Mouse (Mus musculus) lung, adult 2 months (tissue): Measurements from ENCODE around the gene Nup43. TPM values are rescaled to one million over a fixed set of nuclear protein-coding genes. Genes with fewer than 3 reads are reported as not detected.

Experiments
- DNase-seq: peaks from one replicate; pipeline ENCODE4 v3.0.0; 2022
- H3K4me1 ChIP-seq: fragments of 200-500 bp; 2 replicates; pipeline ENCODE4 v1.6.1; 2011; ENCODE audit warnings: low read length; ENCODE audit not compliant: control insufficient read depth, insufficient read depth
- H3K4me3 ChIP-seq: fragments of 200-500 bp; replicated peaks from 2 replicates; pipeline ENCODE3; 2011; ENCODE audit warnings: low read depth, mild to moderate bottlenecking, control low read depth, low read length; ENCODE audit errors: extremely low read depth
- CTCF ChIP-seq: fragments of 200-500 bp; IDR thresholded peaks from 2 replicates; pipeline ENCODE4 v1.5.1; 2011; ENCODE audit warnings: mild to moderate bottlenecking, low read length, control low read depth; ENCODE audit not compliant: insufficient read depth
- POLR2A ChIP-seq: fragments of 200-500 bp; IDR thresholded peaks from 2 replicates; pipeline ENCODE4 v1.6.1; 2011; ENCODE audit warnings: low read depth, mild to moderate bottlenecking, control low read depth, low read length, borderline replicate concordance; ENCODE audit errors: extremely low read depth
- WGBS: fragments of 180-500 bp; shearing (Covaris S2); methylation state at CpG from one replicate; pipeline ENCODE4 v1.1.7; 2018; 5-methylcytosine and 5-hydroxymethylcytosine counted together
- polyA plus RNA-seq: library from polyadenylated mRNA; depleted of rRNA; stranded (reverse); fragments of >200 nt; gene quantifications from 2 replicates; pipeline ENCODE4 v1.2.3, GENCODE M21; 2012

Nup43 gene
- polyA plus RNA-seq, 1 experiment, result 4.3 TPM

- under 1% methylated on average over 60 of the region's 64 CpGs for WGBS
- peaks cover 9% of the 10 kb centered on the region; the same call in 1 of the 2 replicates for H3K4me1 ChIP-seq
- H3K4me3 ChIP-seq, result peak overlapping the region; percentile 99
- DNase-seq, result peak; percentile 77
- TF ChIP-seq POLR2A (no peak), CTCF (no peak)
These were observed 14.2 kb downstream of the Nup43 start for GRCm38 (mm10) chr10:7681343-7682025.

GRCm38 (mm10) chr10:7682249-7682648 lies 14.9 kb downstream of the Nup43 start:
- TF ChIP-seq CTCF (no peak), POLR2A (no peak)
- H3K4me1 ChIP-seq, result peaks cover 9% of the 10 kb centered on the region; the same call in 1 of the 2 replicates
- no peak for DNase-seq
- 26% methylated on average over 3 of the region's 3 CpGs for WGBS
- H3K4me3 ChIP-seq, result no peak overlapping the region

GRCm38 (mm10) chr10:7686902-7687301 lies 19.6 kb downstream of the Nup43 start:
- WGBS, result 81% methylated on average over 6 of the region's 6 CpGs
- TF ChIP-seq POLR2A (no peak), CTCF (no peak)
- no peak for DNase-seq
- Histone ChIP-seq H3K4me1 (peaks cover 3% of the 10 kb centered on the region; the same call in 1 of the 2 replicates), H3K4me3 (no peak overlapping the region)

GRCm38 (mm10) chr10:7695286-7695685 lies 28.0 kb downstream of the Nup43 start:
- TF ChIP-seq CTCF, result no peak
- no peak for TF ChIP-seq POLR2A
- no peaks in the 10 kb centered on the region for H3K4me1 ChIP-seq
- no peak for DNase-seq
- H3K4me3 ChIP-seq, result no peak overlapping the region

- TF ChIP-seq CTCF (no peak), POLR2A (no peak)
- no peak for DNase-seq
- H3K4me3 ChIP-seq, result no peak overlapping the region
- H3K4me1 ChIP-seq, result no peaks in the 10 kb centered on the region
- 59% methylated on average over 3 of the region's 3 CpGs for WGBS
These were observed 32.8 kb downstream of the Nup43 start for GRCm38 (mm10) chr10:7700120-7700519.

GRCm38 (mm10) chr10:7702586-7702985 lies 35.3 kb downstream of the Nup43 start:
- no peak overlapping the region for H3K4me3 ChIP-seq
- WGBS, result 95% methylated on average over 6 of the region's 6 CpGs
- DNase-seq, result no peak
- TF ChIP-seq POLR2A, result no peak
- TF ChIP-seq CTCF, result no peak
- no peaks in the 10 kb centered on the region for H3K4me1 ChIP-seq

GRCm38 (mm10) chr10:7710121-7710520 lies 42.8 kb downstream of the Nup43 start:
- 87% methylated on average over 5 of the region's 5 CpGs for WGBS
- TF ChIP-seq POLR2A, result no peak
- TF ChIP-seq CTCF, result no peak
- no peak overlapping the region for H3K4me3 ChIP-seq
- no peaks in the 10 kb centered on the region for H3K4me1 ChIP-seq
- no peak for DNase-seq

- no peak for TF ChIP-seq CTCF
- TF ChIP-seq POLR2A, result no peak
- no peaks in the 10 kb centered on the region for H3K4me1 ChIP-seq
- WGBS, result 90% methylated on average over 13 of the region's 13 CpGs
- H3K4me3 ChIP-seq, result no peak overlapping the region
- DNase-seq, result no peak
These were observed 45.2 kb downstream of the Nup43 start for GRCm38 (mm10) chr10:7712506-7712905.

- WGBS, result 71% methylated on average over 7 of the region's 7 CpGs
- H3K4me1 ChIP-seq, result no peaks in the 10 kb centered on the region
- DNase-seq, result no peak
- no peak overlapping the region for H3K4me3 ChIP-seq
- TF ChIP-seq CTCF (no peak), POLR2A (no peak)
These were observed 47.8 kb downstream of the Nup43 start for GRCm38 (mm10) chr10:7715056-7715455.
